Mouse (Mus musculus) cerebellum, postnatal 10 days (tissue): Measurements from ENCODE around the gene Zfp239.

Experiments
- DNase-seq, 2 experiments: peaks; one replicate each; pipeline ENCODE4 v3.0.0; 2021; ENCODE audit warnings: mixed read lengths in 2 of 2

The Zfp239 gene

GRCm38 (mm10) chr6:117907979-117908355, 46.1 kb downstream of the Zfp239 start:
- DNase-seq: peak; percentile 21 to 30

GRCm38 (mm10) chr6:117908424-117908900, 46.6 kb downstream of the Zfp239 start:
- DNase-seq: no peak

- DNase-seq: no peak
Measured at GRCm38 (mm10) chr6:117910120-117910661, 48.3 kb downstream of the Zfp239 start.

GRCm38 (mm10) chr6:117914541-117914940, 52.6 kb downstream of the Zfp239 start:
- no peak for DNase-seq

GRCm38 (mm10) chr6:117916205-117916736, 54.4 kb downstream of the Zfp239 start:
- no peak for DNase-seq

- DNase-seq: peak; percentile 84 to 87
Measured at GRCm38 (mm10) chr6:117916737-117917426, 55.0 kb downstream of the Zfp239 start.

- peak; percentile 63 to 68 for DNase-seq
Measured at GRCm38 (mm10) chr6:117917576-117917975, 55.7 kb downstream of the Zfp239 start.

- DNase-seq: peak; percentile 30 to 39
Measured at GRCm38 (mm10) chr6:117918043-117918442, 56.1 kb downstream of the Zfp239 start.

GRCm38 (mm10) chr6:117920659-117921640, 59.0 kb downstream of the Zfp239 start:
- DNase-seq: peak; percentile 52 to 68

- no peak for DNase-seq
Measured at GRCm38 (mm10) chr6:117922041-117922440, 60.1 kb downstream of the Zfp239 start.
